Mouse (Mus musculus): Measurements from ENCODE around the gene Hrk.

GRCm38 (mm10) chr5:118190491-118190890 lies 26.0 kb downstream of the Hrk start:
- TF ChIP-seq EP300 (IDR thresholded peaks at IDR 0.05; ENCODE audit: insufficient read depth, low read depth, low read length) (no peak), CTCF (IDR thresholded peaks at IDR 0.05) (no peak), POLR2A (IDR thresholded peaks at IDR 0.05; ENCODE audit: insufficient read depth, low read depth, low read length) (no peak)

All from heart, adult 2 months (tissue).